Mouse (Mus musculus) hindbrain, postnatal 0 days (tissue): ENCODE measurements around the gene Capg. TPM values are rescaled to one million over a fixed set of nuclear protein-coding genes. Genes with fewer than 3 reads are reported as not detected.
"Not testable (repeated sequence)": the region's sequence is repeated elsewhere in the genome, so short reads cannot be mapped to it uniquely, and the experiment has no call there.

Experiments
- ATAC-seq: fragments of 200-750 bp; cut with Nextera tagmentation; 2 replicates; pipeline ENCODE4 v1.8.0; 2017; ENCODE audit warnings: mild to moderate bottlenecking, moderate TSS enrichment, moderate library complexity
- DNase-seq: peaks from one replicate; pipeline ENCODE4 v3.0.0-alpha.2; 2015; ENCODE audit warnings: low spot score
- H3K27ac ChIP-seq: fragments of 300-500 bp; sonication (generic); 2 replicates; pipeline ENCODE4 v1.5.1; 2014; ENCODE audit warnings: mild to moderate bottlenecking
- H3K27me3 ChIP-seq: fragments of 300-500 bp; sonication (generic); 2 replicates; pipeline ENCODE4 v1.6.1; 2014; ENCODE audit warnings: low read length, mixed read lengths; ENCODE audit not compliant: insufficient read depth
- H3K36me3 ChIP-seq: fragments of 300-500 bp; sonication (generic); 2 replicates; pipeline ENCODE4 v1.6.1; 2014; ENCODE audit warnings: low read length, mixed read lengths; ENCODE audit not compliant: insufficient read depth
- H3K4me1 ChIP-seq: fragments of 300-500 bp; sonication (generic); 2 replicates; pipeline ENCODE4 v1.6.1; 2014; ENCODE audit warnings: antibody characterized with exemption, low read length, mixed read lengths; ENCODE audit not compliant: insufficient read depth
- H3K4me2 ChIP-seq: fragments of 300-500 bp; sonication (generic); 2 replicates; pipeline ENCODE4 v1.6.1; 2014; ENCODE audit warnings: low read depth, mild to moderate bottlenecking, low read length, moderate library complexity, mixed read lengths
- H3K4me3 ChIP-seq: fragments of 300-500 bp; sonication (generic); 2 replicates; pipeline ENCODE4 v1.5.1; 2014; ENCODE audit warnings: low read length
- H3K9ac ChIP-seq: fragments of 300-500 bp; sonication (generic); replicated peaks from 2 replicates; pipeline ENCODE4 v1.6.1; 2014; ENCODE audit warnings: mild to moderate bottlenecking, low read length, moderate library complexity, mixed read lengths
- H3K9me3 ChIP-seq: fragments of 300-500 bp; sonication (generic); 2 replicates; pipeline ENCODE4 v1.6.1; 2016; ENCODE audit warnings: low read length, mixed read lengths
- CTCF ChIP-seq: IDR thresholded peaks from 2 replicates; pipeline ENCODE4 v1.5.1; 2016; ENCODE audit warnings: antibody characterized with exemption, control low read depth, low read depth
- WGBS: fragments of 180-500 bp; shearing (Covaris S2); extraction: QIAGEN DNeasy Blood & Tissue Kit; methylation state at CpG from one replicate; pipeline ENCODE4 v1.1.7; 2014; 5-methylcytosine and 5-hydroxymethylcytosine counted together
- polyA plus RNA-seq: library from polyadenylated mRNA; unstranded; fragments of >200 nt; fragmentation: Nextera tagmentation; extraction: Ambion mirVana; gene quantifications from 2 replicates; pipeline ENCODE4 v1.2.1, GENCODE M21; 2015
- total RNA-seq: library from RNA; depleted of rRNA; stranded (reverse); fragments of >200 nt; gene quantifications from 2 replicates; pipeline ENCODE4 v1.2.3, GENCODE M21; 2014

Capg gene
- total and polyA plus RNA-seq, 2 experiments from 2014 or later = 5.8 to 10.0 TPM

GRCm38 (mm10) chr6:72528410-72529151, 15.6 kb upstream of the Capg start:
- WGBS = 75% methylated on average over 10 of the region's 10 CpGs
- TF ChIP-seq CTCF = no peak
- DNase-seq = no peak
- no peak overlapping the region for H3K27ac ChIP-seq
- H3K9ac ChIP-seq = no peak overlapping the region
- no peak overlapping the region for H3K4me3 ChIP-seq
- no peak overlapping the region for H3K4me2 ChIP-seq
- H3K4me1 ChIP-seq = peaks cover 4% of the 10 kb centered on the region; the same call in 1 of the 2 replicates
- no peaks in the 10 kb centered on the region for H3K36me3 ChIP-seq
- H3K27me3 ChIP-seq = no peaks in the 10 kb centered on the region
- ATAC-seq = no peak
- no peaks in the 10 kb centered on the region for H3K9me3 ChIP-seq

GRCm38 (mm10) chr6:72532580-72532979, 11.6 kb upstream of the Capg start:
- H3K36me3 ChIP-seq = no peaks in the 10 kb centered on the region
- H3K9ac ChIP-seq = no peak overlapping the region
- peaks cover 4% of the 10 kb centered on the region; the same call in 1 of the 2 replicates for H3K4me1 ChIP-seq
- no peak overlapping the region for H3K27ac ChIP-seq
- no peaks in the 10 kb centered on the region for H3K9me3 ChIP-seq
- H3K4me3 ChIP-seq = no peak overlapping the region
- no peak for TF ChIP-seq CTCF
- H3K4me2 ChIP-seq = no peak overlapping the region
- DNase-seq (no peak), ATAC-seq (no peak)
- no peaks in the 10 kb centered on the region for H3K27me3 ChIP-seq
- 69% methylated on average over 4 of the region's 4 CpGs for WGBS

DNA sequence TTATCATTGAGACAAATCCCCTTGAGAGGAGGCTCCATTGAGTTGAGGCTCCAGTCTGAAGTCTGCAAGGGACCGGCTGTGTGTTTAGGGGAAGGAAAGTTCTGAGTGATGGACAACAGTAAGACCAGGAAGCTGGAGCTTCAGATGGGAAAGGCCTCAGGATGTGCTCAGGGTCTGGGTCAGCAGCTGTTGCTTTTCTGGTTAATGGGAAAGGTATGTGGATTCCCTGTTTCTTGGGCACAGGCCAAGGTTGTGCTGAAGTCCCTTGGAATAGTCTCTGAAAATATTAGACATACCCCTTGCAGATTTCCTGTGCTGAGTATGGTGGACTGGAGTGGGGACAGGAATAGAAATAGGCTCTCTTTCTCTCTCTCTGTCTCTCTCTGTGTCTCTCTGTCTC, 10.6 kb upstream of the Capg start:
- not testable (repeated sequence) for H3K4me3 ChIP-seq, H3K9ac ChIP-seq, H3K27me3 ChIP-seq, H3K36me3 ChIP-seq, H3K4me2 ChIP-seq, DNase-seq, H3K27ac ChIP-seq, H3K4me1 ChIP-seq, H3K9me3 ChIP-seq, ATAC-seq
- WGBS = 25% methylated on average over 1 of the region's 1 CpGs

GRCm38 (mm10) chr6:72534035-72534809, 10.0 kb upstream of the Capg start:
- peak; percentile 99 for TF ChIP-seq CTCF
- Histone ChIP-seq H3K4me1 (peaks cover 6% of the 10 kb centered on the region; the same call in 1 of the 2 replicates), H3K27ac (no peak overlapping the region), H3K27me3 (no peaks in the 10 kb centered on the region), H3K4me2 (no peak overlapping the region), H3K36me3 (no peaks in the 10 kb centered on the region), H3K9me3 (no peaks in the 10 kb centered on the region), H3K4me3 (no peak overlapping the region), H3K9ac (no peak overlapping the region)
- DNase-seq (peak; percentile 94), ATAC-seq (peak; percentile 61)
- 38% methylated on average over 9 of the region's 9 CpGs for WGBS

- WGBS = 3% methylated on average over 9 of the region's 9 CpGs
- TF ChIP-seq CTCF = peak; percentile 91
- no peaks in the 10 kb centered on the region for H3K27me3 ChIP-seq
- H3K27ac ChIP-seq = 0 out of 2 replicates have a peak overlapping the region, but pooled peaks have one; percentile 36
- peak overlapping the region; percentile 47 for H3K4me2 ChIP-seq
- DNase-seq (peak; percentile 88), ATAC-seq (no peak)
- H3K4me3 ChIP-seq = no peak overlapping the region
- H3K9me3 ChIP-seq = no peaks in the 10 kb centered on the region
- H3K9ac ChIP-seq = no peak overlapping the region
- peaks cover 6% of the 10 kb centered on the region; the same call in 1 of the 2 replicates for H3K4me1 ChIP-seq
- H3K36me3 ChIP-seq = no peaks in the 10 kb centered on the region
Observed at GRCm38 (mm10) chr6:72535165-72535564, 9.0 kb upstream of the Capg start.

DNA sequence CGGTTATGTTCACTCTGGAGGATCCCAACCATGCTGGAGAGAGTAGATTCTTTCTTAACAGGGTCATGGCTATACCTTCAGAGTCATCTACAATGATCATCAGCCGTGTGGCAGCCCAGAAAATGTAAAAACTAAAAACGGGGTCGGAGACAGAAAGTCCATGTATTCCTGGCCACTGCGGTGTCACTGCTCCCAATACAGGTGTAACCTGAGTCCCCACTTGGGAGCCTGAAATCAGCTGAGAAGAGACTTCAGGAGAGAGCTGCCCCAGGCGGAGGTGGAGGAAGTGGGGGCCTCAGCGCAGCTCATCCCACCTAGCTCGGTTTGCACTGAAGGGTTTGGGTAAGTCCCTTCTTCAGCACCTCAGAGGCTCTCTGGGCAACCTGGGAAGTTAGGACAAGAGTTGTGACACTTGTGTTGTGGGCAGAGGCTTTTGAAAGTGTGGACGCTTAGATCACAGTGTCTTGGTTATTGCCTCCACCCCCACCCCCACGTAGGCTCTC, 6.1 kb upstream of the Capg start:
- ATAC-seq (no peak), DNase-seq (no peak)
- Histone ChIP-seq H3K4me3 (peak overlapping the region; percentile 36), H3K9me3 (no peaks in the 10 kb centered on the region), H3K4me2 (peak overlapping the region; percentile 61), H3K36me3 (no peaks in the 10 kb centered on the region), H3K4me1 (peaks cover 3% of the 10 kb centered on the region; the same call in 1 of the 2 replicates), H3K9ac (peak overlapping the region; percentile 33; the same call in 1 of the 2 replicates), H3K27me3 (no peaks in the 10 kb centered on the region), H3K27ac (peak overlapping the region; percentile 12; the same call in 1 of the 2 replicates)
- no peak for TF ChIP-seq CTCF
- 54% methylated on average over 10 of the region's 10 CpGs for WGBS
